Mouse (Mus musculus) forebrain, embryonic 14.5 days (tissue): Measurements from ENCODE around the gene Olfr1357. TPM values are rescaled to one million over a fixed set of nuclear protein-coding genes. Genes with fewer than 3 reads are reported as not detected.
A peak's percentile ranks its signal among the peaks of the same experiment; 100 is the strongest.

Experiments
- ATAC-seq: fragments of 200-750 bp; cut with Nextera tagmentation; 2 replicates; pipeline ENCODE4 v1.8.0; 2017; ENCODE audit warnings: mild to moderate bottlenecking, moderate library complexity
- DNase-seq: peaks from one replicate; pipeline ENCODE4 v3.0.0-alpha.2; 2015; ENCODE audit warnings: low spot score
- H3K27ac ChIP-seq: fragments of 300-500 bp; sonication (generic); 2 replicates; pipeline ENCODE4 v1.5.1; 2014; ENCODE audit warnings: low read depth, mild to moderate bottlenecking, control low read depth, low read length, moderate library complexity
- H3K27me3 ChIP-seq: fragments of 300-500 bp; sonication (generic); replicated peaks from 2 replicates; pipeline ENCODE4 v1.6.1; 2014; ENCODE audit warnings: low read length, control low read depth, mixed read lengths; ENCODE audit not compliant: control insufficient read depth, insufficient read depth
- H3K36me3 ChIP-seq: fragments of 300-500 bp; sonication (generic); 2 replicates; pipeline ENCODE4 v1.6.1; 2014; ENCODE audit warnings: low read length, control low read depth; ENCODE audit not compliant: control insufficient read depth, insufficient read depth
- H3K4me1 ChIP-seq: fragments of 300-500 bp; sonication (generic); 2 replicates; pipeline ENCODE4 v1.6.1; 2014; ENCODE audit warnings: antibody characterized with exemption, low read length, control low read depth; ENCODE audit not compliant: control insufficient read depth, insufficient read depth
- H3K4me2 ChIP-seq: fragments of 300-500 bp; sonication (generic); 2 replicates; pipeline ENCODE4 v1.6.1; 2014; ENCODE audit warnings: mild to moderate bottlenecking, control low read depth, low read length
- H3K4me3 ChIP-seq: fragments of 300-500 bp; sonication (generic); 2 replicates; pipeline ENCODE4 v1.5.1; 2014; ENCODE audit warnings: low read depth, low read length, control low read depth
- H3K9ac ChIP-seq: fragments of 300-500 bp; sonication (generic); 2 replicates; pipeline ENCODE4 v1.6.1; 2014; ENCODE audit warnings: mild to moderate bottlenecking, low read length, control low read depth, moderate library complexity
- H3K9me3 ChIP-seq: fragments of 300-500 bp; sonication (generic); replicated peaks from 2 replicates; pipeline ENCODE4 v1.6.1; 2016; ENCODE audit warnings: low read length, control low read depth, mixed read lengths; ENCODE audit not compliant: control insufficient read depth
- WGBS: fragments of 180-500 bp; shearing (Covaris S2); extraction: QIAGEN DNeasy Blood & Tissue Kit; methylation state at CpG from one replicate; pipeline ENCODE4 v1.1.7; 2014; 5-methylcytosine and 5-hydroxymethylcytosine counted together
- polyA plus RNA-seq: library from polyadenylated mRNA; unstranded; fragments of >200 nt; fragmentation: Nextera tagmentation; extraction: Ambion mirVana; gene quantifications from 2 replicates; pipeline ENCODE4 v1.2.1, GENCODE M21; 2014

The Olfr1357 gene
- polyA plus RNA-seq, 1 experiment from 2014 or later: not detected

- no peak overlapping the region for H3K27ac ChIP-seq
- no peak overlapping the region for H3K9ac ChIP-seq
- WGBS: 43% methylated on average over 2 of the region's 2 CpGs
- peaks cover 13% of the 10 kb centered on the region; the same call in 1 of the 2 replicates for H3K36me3 ChIP-seq
- H3K4me1 ChIP-seq: 0 out of 2 replicates have a peak, but pooled peaks cover 4% of the 10 kb centered on the region
- DNase-seq: peak; percentile 71
- peak overlapping the region; percentile 74 for H3K4me2 ChIP-seq
- peak; percentile 8; the same call in 1 of the 2 replicates for ATAC-seq
- H3K27me3 ChIP-seq: no peaks in the 10 kb centered on the region
- H3K9me3 ChIP-seq: no peaks in the 10 kb centered on the region
- no peak overlapping the region for H3K4me3 ChIP-seq
Observed at GRCm38 (mm10) chr10:78575690-78576089, 42.2 kb downstream of the Olfr1357 start.

- Histone ChIP-seq H3K4me2 (peak overlapping the region; percentile 74), H3K9ac (peak overlapping the region; percentile 67), H3K4me3 (peak overlapping the region; percentile 54), H3K27ac (peak overlapping the region; percentile 74; the same call in 1 of the 2 replicates), H3K27me3 (no peaks in the 10 kb centered on the region), H3K36me3 (peaks cover 13% of the 10 kb centered on the region; the same call in 1 of the 2 replicates), H3K9me3 (no peaks in the 10 kb centered on the region), H3K4me1 (0 out of 2 replicates have a peak, but pooled peaks cover 4% of the 10 kb centered on the region)
- DNase-seq (no peak), ATAC-seq (peak; percentile 54; the same call in 1 of the 2 replicates)
- 15% methylated on average over 13 of the region's 13 CpGs for WGBS
Observed at GRCm38 (mm10) chr10:78575105-78575632, 42.7 kb downstream of the Olfr1357 start.

GRCm38 (mm10) chr10:78574250-78575104 lies 43.4 kb downstream of the Olfr1357 start, which contains the start of gene Ilvbl:
Ilvbl (plus strand) TSS chr10:78574346.
- WGBS: under 1% methylated on average over 51 of the region's 51 CpGs
- Histone ChIP-seq H3K4me3 (peak within 1 kb of the TSS; percentile 54), H3K27me3 (no peaks in the 10 kb centered on the region), H3K36me3 (peaks cover 7% of the 10 kb centered on the region; the same call in 1 of the 2 replicates), H3K9me3 (no peaks in the 10 kb centered on the region), H3K27ac (peak within 1 kb of the TSS; percentile 74), H3K9ac (peak within 1 kb of the TSS; percentile 67), H3K4me1 (0 out of 2 replicates have a peak, but pooled peaks cover 4% of the 10 kb centered on the region), H3K4me2 (peak within 1 kb of the TSS; percentile 74)
- DNase-seq (peak; percentile 97), ATAC-seq (peak; percentile 87)

GRCm38 (mm10) chr10:78573226-78573625 lies 44.6 kb downstream of the Olfr1357 start:
- WGBS: 61% methylated on average over 3 of the region's 3 CpGs
- H3K36me3 ChIP-seq: 0 out of 2 replicates have a peak, but pooled peaks cover 3% of the 10 kb centered on the region
- H3K27ac ChIP-seq: no peak overlapping the region

GRCm38 (mm10) chr10:78570897-78571296 lies 47.0 kb downstream of the Olfr1357 start:
- H3K9ac ChIP-seq: no peak overlapping the region
- H3K36me3 ChIP-seq: no peaks in the 10 kb centered on the region
- 68% methylated on average over 2 of the region's 2 CpGs for WGBS
- H3K27ac ChIP-seq: no peak overlapping the region
- ATAC-seq (no peak), DNase-seq (no peak)
- 0 out of 2 replicates have a peak, but pooled peaks cover 3% of the 10 kb centered on the region for H3K4me1 ChIP-seq
- H3K4me2 ChIP-seq: no peak overlapping the region
- no peaks in the 10 kb centered on the region for H3K27me3 ChIP-seq
- no peaks in the 10 kb centered on the region for H3K9me3 ChIP-seq
- H3K4me3 ChIP-seq: no peak overlapping the region

More at GRCm38 (mm10) chr10:78573226-78573625, 44.6 kb downstream of the Olfr1357 start:
- Histone ChIP-seq H3K9me3 (no peaks in the 10 kb centered on the region), H3K4me1 (0 out of 2 replicates have a peak, but pooled peaks cover 4% of the 10 kb centered on the region), H3K27me3 (no peaks in the 10 kb centered on the region), H3K4me3 (no peak overlapping the region), H3K9ac (no peak overlapping the region), H3K4me2 (no peak overlapping the region)
- ATAC-seq (no peak), DNase-seq (no peak)

- ATAC-seq (no peak), DNase-seq (no peak)
- Histone ChIP-seq H3K27me3 (no peaks in the 10 kb centered on the region), H3K27ac (no peak overlapping the region), H3K9ac (no peak overlapping the region), H3K4me2 (no peak overlapping the region), H3K4me1 (no peaks in the 10 kb centered on the region), H3K4me3 (no peak overlapping the region), H3K36me3 (no peaks in the 10 kb centered on the region), H3K9me3 (no peaks in the 10 kb centered on the region)
- WGBS: 67% methylated on average over 6 of the region's 6 CpGs
Observed at GRCm38 (mm10) chr10:78570416-78570815, 47.5 kb downstream of the Olfr1357 start.

GRCm38 (mm10) chr10:78569686-78570085 lies 48.2 kb downstream of the Olfr1357 start:
- no peak overlapping the region for H3K27ac ChIP-seq
- no peak overlapping the region for H3K4me3 ChIP-seq
- DNase-seq (no peak), ATAC-seq (no peak)
- H3K4me1 ChIP-seq: no peaks in the 10 kb centered on the region
- no peaks in the 10 kb centered on the region for H3K9me3 ChIP-seq
- no peak overlapping the region for H3K9ac ChIP-seq
- H3K27me3 ChIP-seq: no peaks in the 10 kb centered on the region
- WGBS: 62% methylated on average over 3 of the region's 3 CpGs
- no peaks in the 10 kb centered on the region for H3K36me3 ChIP-seq
- H3K4me2 ChIP-seq: no peak overlapping the region

- H3K4me3 ChIP-seq: no peak overlapping the region
- no peaks in the 10 kb centered on the region for H3K9me3 ChIP-seq
- 85% methylated on average over 3 of the region's 3 CpGs for WGBS
- H3K9ac ChIP-seq: no peak overlapping the region
- H3K27me3 ChIP-seq: no peaks in the 10 kb centered on the region
- no peak overlapping the region for H3K27ac ChIP-seq
- no peak overlapping the region for H3K4me2 ChIP-seq
- ATAC-seq (no peak), DNase-seq (no peak)
- H3K4me1 ChIP-seq: no peaks in the 10 kb centered on the region
- H3K36me3 ChIP-seq: no peaks in the 10 kb centered on the region
Observed at GRCm38 (mm10) chr10:78569191-78569590, 48.7 kb downstream of the Olfr1357 start.
